Mouse (Mus musculus): ENCODE data around the gene Kcp.

GRCm38 (mm10) chr6:29535316-29535715 is 27.6 kb upstream of the Kcp start:
- TF ChIP-seq ZC3H11A (IDR thresholded peaks at IDR 0.05; ENCODE audit: borderline replicate concordance, low read depth, low read length) = no peak
- TF ChIP-seq ZNF384 (IDR thresholded peaks at IDR 0.05; ENCODE audit: low read depth, low read length) = no peak
- TF ChIP-seq HCFC1 (IDR thresholded peaks at IDR 0.05; ENCODE audit: borderline replicate concordance, insufficient read depth, low read length) = no peak
- TF ChIP-seq MAFK (IDR thresholded peaks at IDR 0.05; ENCODE audit: insufficient read depth, low read depth, low read length) = no peak
- no peak for TF ChIP-seq CHD2 (IDR thresholded peaks at IDR 0.05; ENCODE audit: low read depth, low read length)
